Mouse (Mus musculus): ENCODE data around the gene Mkln1.
"Not testable (repeated sequence)": the region's sequence is repeated elsewhere in the genome, so short reads cannot be mapped to it uniquely, and the experiment has no call there.

Mkln1 gene

DNA sequence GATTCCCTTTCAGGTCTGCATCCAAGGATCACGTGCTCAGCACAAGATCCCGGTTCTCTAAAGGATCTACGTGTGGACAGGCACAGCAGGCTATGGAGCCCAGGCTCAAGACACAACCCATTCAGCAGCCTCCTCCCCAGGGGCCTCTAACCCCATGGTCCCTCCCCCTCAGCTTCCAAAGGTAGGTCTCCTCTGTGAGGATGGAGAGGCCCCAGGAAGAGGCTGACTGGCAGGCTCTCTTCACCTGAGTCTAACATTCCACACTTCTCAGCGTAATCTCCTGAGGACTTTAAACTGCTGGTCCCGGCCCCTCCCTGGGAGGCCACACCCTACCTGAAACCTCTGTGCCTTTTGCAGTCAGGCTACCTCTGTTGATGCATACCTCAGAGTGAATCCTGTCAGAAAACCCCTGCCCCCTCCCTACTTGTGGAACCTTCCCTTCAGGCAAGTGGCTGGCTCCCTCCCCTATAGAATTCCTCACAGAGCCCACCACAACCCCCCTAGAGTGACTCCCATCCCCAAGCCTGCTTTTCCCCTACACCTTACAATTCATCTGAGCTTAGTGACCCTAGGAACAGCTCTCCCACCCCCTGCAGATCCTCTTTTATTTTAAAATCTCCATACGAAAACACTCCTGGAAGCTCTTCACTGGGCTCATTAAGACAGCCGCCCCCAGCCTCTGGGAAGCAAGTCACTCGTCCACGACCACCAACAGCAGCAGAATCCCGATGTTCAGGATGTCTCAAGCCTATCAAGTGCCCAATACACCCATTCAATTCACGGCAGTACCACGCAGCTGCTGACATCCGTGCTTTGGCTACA, 161.8 kb downstream of the Mkln1 start:
- DNase-seq = no peak

DNA sequence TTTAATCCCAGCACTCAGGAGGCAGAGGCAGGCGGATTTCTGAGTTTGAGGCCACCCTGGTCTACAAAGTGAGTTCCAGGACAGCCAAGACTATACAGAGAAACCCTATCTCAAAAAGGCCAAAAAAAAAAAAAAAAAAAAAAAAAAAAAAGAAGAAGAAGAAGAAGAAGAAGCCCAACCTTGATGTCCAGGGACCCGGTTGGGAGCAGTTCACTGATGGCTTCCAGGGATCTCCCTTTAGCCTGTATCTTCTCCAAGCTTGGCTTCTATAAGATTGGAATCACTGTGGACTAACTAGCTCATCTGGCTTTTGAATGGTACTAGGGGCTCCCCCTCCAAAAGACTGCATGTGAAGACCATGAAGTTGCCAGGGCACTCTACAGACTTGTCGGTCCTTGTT, 163.4 kb downstream of the Mkln1 start:
- DNase-seq = not testable (repeated sequence)

DNA sequence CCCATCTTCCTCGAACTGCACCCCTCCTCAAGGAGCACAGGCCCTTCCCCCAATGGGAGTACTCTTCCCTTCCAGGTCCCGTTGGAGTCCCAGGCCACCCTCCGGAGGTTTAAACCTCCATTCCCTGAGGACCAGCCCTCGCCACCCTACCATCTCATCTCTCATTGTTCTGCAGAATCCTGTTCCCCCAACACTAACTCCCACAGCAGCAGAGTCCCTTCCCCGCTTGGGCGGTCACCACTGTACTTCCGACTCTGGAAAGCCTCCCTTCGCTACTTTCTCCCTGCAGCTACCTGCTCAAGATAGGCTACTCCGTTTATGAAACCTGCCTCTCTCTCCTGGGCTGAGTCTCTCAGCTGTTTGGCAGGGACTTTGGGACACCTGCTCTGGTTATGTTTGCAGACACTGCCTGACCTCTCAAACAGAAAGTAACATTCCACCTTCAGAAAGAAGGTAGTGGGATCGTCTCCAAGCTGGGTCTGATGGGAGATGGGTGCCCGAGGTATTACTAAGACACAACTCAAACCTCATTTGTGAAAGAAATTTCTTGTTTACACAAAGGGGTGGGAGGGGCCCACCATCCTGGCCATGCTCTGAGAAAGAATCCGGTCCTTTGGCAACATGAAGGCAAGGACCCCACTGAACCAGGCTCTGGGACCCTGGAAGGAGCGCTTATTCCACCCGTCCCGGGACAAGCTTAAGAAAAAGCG, 164.0 kb downstream of the Mkln1 start:
- DNase-seq = no peak

DNA sequence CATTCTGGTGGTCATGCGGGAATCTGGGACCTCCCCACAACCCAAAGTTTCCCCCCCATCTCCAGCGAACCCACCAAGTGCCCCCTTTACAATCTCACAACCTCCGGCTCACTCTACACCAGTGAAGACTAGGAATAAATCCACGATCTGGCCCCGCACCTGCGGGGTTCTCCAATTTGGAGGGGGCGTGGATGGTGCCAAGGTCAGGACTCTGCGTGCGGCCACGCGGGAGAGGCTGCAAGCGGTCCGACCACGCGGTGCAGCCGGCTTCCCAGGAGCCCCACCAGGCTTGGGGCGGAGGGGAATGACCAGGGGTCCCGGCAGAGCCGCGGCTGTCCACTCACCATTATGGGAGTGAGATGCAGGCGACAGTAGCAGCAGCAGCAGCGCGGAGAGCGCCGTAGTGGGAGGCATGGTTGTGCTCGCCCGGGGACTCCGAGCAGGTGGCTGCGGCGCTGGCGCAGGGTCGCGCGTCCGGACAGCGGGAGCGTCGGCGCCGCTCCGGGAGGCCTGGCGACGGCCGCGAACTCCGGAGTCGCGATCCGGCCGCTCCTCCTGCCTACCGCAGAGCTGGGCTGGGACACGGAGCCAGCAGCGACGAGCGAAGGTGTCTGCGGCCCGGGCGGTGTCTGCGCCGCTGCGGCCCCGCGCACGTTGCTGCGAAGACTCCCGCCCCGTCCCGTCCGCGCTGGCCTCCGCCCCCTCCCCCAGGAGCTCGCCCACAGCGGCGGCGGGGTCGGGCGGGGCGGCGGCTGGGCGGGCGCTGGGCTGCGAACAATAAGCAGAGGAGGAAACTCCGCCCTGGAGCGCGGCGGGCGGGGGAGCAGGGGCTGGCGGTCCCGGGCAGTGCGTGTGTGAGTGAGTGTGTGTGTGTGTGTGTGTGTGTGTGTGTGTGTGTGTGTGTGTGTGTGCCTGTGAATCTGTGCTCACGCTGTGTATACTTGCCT, 165.0 kb downstream of the Mkln1 start, which contains the start of gene Podxl:
TSS of gene Podxl (minus strand) at position 747 of the 947 bp plus-strand sequence.
- peak; percentile 87 to 94 for DNase-seq

DNA sequence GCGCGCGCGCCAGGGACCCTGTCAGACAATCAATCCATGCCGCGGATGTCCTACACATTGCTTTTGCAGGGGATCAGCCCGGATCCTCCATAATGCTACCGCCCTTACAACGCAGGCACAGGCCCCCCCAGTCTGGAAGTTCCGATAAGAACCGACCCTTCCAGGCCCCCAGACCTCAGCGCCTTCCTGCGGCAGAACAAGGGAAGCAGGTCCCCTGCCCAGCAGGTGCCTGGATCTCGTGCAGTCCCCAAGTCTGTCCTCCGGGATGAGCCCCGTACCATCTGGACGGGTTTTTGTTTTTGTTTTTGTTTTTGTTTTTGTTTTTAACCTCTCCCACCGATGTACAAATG, 165.6 kb downstream of the Mkln1 start:
- no peak for DNase-seq

DNA sequence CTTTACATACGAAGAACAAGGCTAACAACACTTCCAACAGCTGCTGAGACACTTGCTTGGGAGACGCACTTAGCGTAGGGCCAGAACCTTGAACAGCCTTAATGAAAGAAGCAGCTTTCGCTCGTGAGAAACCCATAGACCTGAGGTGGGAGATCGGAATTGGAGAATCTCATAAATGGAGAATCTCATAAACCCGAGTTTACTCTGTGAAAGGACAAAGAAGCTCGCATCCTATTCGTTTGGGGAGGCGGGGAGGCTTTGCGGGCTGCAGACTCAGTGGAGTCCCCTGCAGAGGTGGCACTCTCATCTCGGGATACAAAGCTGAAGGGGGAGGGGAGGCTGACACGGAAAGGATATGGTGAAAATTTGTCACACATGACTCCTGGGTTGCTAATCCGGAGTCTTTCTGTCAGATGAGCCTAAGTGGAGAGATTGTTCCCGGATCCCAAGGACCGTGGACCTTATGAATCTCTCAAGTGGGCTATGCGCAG, 166.4 kb downstream of the Mkln1 start:
- DNase-seq = no peak

Measured in lung, postnatal 4 days (tissue).